Mouse (Mus musculus) megakaryocyte, embryonic 14.5 days (primary cell): ENCODE measurements around the gene Mtfr1l.

Experiments
- FLI1 ChIP-seq: IDR thresholded peaks from 2 replicates; pipeline ENCODE4 v1.6.1; 2012; ENCODE audit warnings: low read length, inconsistent platforms, mixed read lengths
- GATA1 ChIP-seq: IDR thresholded peaks from 3 replicates; pipeline ENCODE4 v1.6.1; 2012; ENCODE audit warnings: mixed read lengths, low read length, inconsistent platforms, borderline replicate concordance

- TF ChIP-seq GATA1: no peak
- TF ChIP-seq FLI1: no peak
Measured at GRCm38 (mm10) chr4:134548169-134548938, 13.2 kb upstream of the Mtfr1l start.
